Mouse (Mus musculus) bone marrow, adult 2 months (tissue): Measurements from ENCODE around the gene Plekhb2. TPM values are rescaled to one million over a fixed set of nuclear protein-coding genes. Genes with fewer than 3 reads are reported as not detected.

Source experiments
- H3K27ac ChIP-seq: fragments of 200-500 bp; 2 replicates; pipeline ENCODE4 v1.5.1; 2012; ENCODE audit warnings: low read depth, mild to moderate bottlenecking, control low read depth, inconsistent platforms, low read length; ENCODE audit not compliant: control insufficient read depth, poor library complexity, insufficient read depth
- H3K4me1 ChIP-seq: fragments of 200-500 bp; 2 replicates; pipeline ENCODE4 v1.6.1; 2011; ENCODE audit warnings: low read length; ENCODE audit not compliant: control insufficient read depth, insufficient read depth
- H3K4me3 ChIP-seq: fragments of 200-500 bp; replicated peaks from 2 replicates; pipeline ENCODE3; 2011; ENCODE audit warnings: mild to moderate bottlenecking, low read depth, low read length, control low read depth; ENCODE audit not compliant: control insufficient read depth
- CTCF ChIP-seq: fragments of 200-500 bp; IDR thresholded peaks from 2 replicates; pipeline ENCODE4 v1.5.1; 2011; ENCODE audit warnings: low read length, control low read depth; ENCODE audit not compliant: control insufficient read depth, insufficient read depth
- POLR2A ChIP-seq: fragments of 200-500 bp; IDR thresholded peaks from 2 replicates; pipeline ENCODE4 v1.6.1; 2011; ENCODE audit warnings: low read depth, mild to moderate bottlenecking, control low read depth, low read length, borderline replicate concordance; ENCODE audit not compliant: control insufficient read depth
- WGBS: fragments of 180-500 bp; shearing (Covaris S2); methylation state at CpG from one replicate; pipeline ENCODE4 v1.1.7; 2018; 5-methylcytosine and 5-hydroxymethylcytosine counted together
- polyA plus RNA-seq: library from polyadenylated mRNA; stranded (reverse); fragments of >200 nt; gene quantifications from 2 replicates; pipeline ENCODE4 v1.2.4, GENCODE M21; 2011; ENCODE audit warnings: low replicate concordance; ENCODE audit not compliant: missing spikeins, insufficient read depth, insufficient read length

Plekhb2 gene
- polyA plus RNA-seq, 1 experiment, result 57.1 TPM

DNA sequence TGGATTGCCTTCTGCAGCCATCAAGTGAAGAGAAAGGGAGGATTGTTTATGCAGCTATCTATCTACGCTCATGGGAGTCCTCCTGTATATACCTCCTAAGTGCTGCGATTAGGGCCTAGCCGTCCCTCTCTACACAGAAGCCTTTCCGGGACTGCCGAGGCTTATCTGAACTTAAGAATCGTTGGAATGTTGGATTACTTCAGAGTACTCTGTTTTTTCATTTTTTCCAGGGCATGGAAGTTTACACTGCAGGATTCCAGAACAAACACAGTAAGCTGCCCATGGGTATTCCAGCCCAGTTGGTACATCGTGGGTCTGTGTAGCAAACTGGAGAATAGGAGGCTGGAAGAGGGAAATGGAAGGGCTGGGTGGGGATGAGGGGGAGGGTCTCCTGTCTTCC is 14.5 kb downstream of the Plekhb2 start:
- WGBS, result 92% methylated on average over 7 of the region's 7 CpGs
- no peak overlapping the region for H3K4me3 ChIP-seq
- H3K4me1 ChIP-seq, result no peaks in the 10 kb centered on the region
- TF ChIP-seq CTCF (no peak), POLR2A (no peak)
- H3K27ac ChIP-seq, result no peak overlapping the region

DNA sequence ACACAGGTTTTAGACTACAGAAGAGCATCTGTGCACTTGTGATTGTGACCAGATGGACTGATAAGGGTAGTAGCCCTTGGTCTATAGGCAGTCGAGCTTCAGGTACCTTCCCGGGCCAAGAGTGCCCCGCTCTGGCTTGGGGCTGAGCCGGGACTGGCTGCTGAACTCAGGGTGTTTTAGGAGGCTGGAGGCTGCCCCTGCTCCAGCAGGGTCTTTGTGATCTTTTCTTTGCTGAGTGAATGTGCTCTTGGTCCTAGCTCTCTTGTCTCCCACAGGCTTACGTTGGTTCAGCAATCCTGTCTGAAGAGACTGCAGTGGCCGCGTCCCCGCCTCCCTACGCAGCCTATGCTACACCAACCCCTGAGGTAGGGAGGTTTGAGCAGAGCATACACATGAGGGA is 16.1 kb downstream of the Plekhb2 start:
- 90% methylated on average over 9 of the region's 9 CpGs for WGBS
- Histone ChIP-seq H3K4me3 (no peak overlapping the region), H3K4me1 (no peaks in the 10 kb centered on the region), H3K27ac (no peak overlapping the region)
- TF ChIP-seq CTCF (no peak), POLR2A (no peak)

DNA sequence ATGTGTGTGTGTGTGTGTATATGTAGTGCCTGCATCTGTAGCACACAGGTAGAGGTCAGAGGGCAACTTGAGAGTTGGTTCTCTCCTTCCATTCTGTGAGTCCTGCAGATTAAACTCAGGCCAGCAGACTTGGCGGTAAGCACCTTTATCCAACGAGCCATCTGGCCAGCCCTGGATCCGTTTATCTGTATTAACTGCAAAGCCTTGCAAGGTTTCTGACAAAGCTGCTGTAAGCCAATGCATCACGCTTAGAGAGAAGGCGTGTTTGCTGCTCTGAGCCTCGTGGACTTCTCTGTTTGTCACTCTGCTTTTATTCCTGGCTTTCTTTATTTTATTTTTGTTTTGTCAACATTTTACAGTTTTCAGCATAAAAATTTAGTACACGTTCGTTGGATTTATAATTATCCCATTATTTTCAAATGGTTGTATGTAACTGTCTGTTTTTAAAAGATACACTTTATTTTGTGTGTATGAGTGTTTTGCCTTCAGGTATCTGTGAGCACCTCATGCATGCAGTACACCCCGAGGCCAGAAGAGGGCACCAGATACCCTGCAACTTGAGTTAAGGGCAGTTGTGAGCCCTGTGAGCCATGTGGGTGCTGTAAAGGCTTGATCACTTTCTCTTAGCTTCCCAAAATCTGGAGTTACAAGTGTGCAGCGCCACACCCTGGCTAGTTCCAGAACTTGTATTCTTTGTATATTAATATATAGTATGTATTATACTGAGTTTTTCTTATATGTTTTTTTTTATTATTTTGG is 17.2 kb downstream of the Plekhb2 start:
- Histone ChIP-seq H3K4me1 (no peaks in the 10 kb centered on the region), H3K27ac (no peak overlapping the region), H3K4me3 (no peak overlapping the region)
- WGBS, result 46% methylated on average over 10 of the region's 10 CpGs
- TF ChIP-seq POLR2A (no peak), CTCF (peak; percentile 96)

DNA sequence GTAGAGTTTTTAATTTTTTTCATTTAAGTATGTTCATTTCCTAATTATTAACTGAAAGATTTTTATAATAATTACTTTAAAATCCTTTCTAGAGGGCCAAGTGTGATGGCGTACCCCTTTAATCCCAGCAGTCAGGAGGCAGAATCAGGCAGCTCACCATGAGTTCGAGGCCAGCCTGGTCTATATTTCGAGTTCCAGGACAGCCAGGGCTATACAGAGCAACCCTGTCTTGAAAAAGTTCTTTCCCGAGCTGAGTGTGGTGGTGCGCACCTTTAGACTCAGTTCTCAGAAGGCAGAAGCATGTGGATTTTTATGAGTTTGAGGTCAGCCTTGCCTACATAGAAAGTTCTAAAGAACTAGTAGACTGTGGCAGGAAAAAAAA is 17.8 kb downstream of the Plekhb2 start:
- H3K27ac ChIP-seq, result no peak overlapping the region
- no peak overlapping the region for H3K4me3 ChIP-seq
- TF ChIP-seq CTCF, result no peak
- 87% methylated on average over 5 of the region's 5 CpGs for WGBS
- no peaks in the 10 kb centered on the region for H3K4me1 ChIP-seq

DNA sequence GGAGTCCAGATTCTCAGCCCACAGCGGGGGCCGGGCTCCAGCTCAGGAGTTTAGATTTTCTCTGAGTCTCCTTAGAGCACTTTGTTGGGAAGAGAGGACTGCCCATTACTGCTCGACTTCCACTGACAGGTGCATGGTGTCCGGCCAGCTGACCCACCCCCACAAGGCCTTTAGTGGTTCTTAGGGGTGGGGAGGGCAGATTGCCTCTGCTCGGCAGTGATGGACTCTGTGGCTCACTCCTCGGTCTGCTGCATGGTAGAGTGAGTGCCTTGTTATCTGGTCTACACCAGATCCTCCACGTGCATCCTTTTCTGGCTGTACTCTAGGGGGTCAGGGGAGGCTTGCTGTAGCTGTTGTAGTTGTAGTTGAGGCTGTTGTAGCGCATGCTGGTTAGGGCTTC is 18.6 kb downstream of the Plekhb2 start:
- H3K27ac ChIP-seq, result no peak overlapping the region
- no peaks in the 10 kb centered on the region for H3K4me1 ChIP-seq
- no peak overlapping the region for H3K4me3 ChIP-seq
- TF ChIP-seq CTCF (no peak), POLR2A (no peak)
- WGBS, result 81% methylated on average over 8 of the region's 8 CpGs

DNA sequence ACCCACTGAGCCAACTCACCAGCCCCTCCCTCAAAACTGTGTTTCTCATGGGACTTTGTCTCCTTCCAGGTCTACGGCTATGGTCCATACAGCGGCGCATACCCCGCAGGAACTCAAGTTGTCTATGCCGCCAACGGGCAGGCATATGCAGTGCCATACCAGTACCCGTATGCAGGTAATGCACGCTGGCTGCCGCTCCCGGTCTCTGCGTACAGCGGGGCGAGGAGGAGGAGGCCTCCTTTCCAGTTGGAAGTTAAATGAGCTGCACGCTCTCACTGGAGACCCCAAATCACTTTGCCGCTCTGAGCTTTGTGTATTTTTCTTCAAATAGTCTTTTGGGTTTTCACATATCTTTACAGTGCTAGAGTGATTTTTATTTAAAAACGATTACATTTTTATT is 19.5 kb downstream of the Plekhb2 start:
- no peak overlapping the region for H3K27ac ChIP-seq
- H3K4me3 ChIP-seq, result no peak overlapping the region
- H3K4me1 ChIP-seq, result no peaks in the 10 kb centered on the region
- WGBS, result 93% methylated on average over 16 of the region's 16 CpGs
- TF ChIP-seq POLR2A (no peak), CTCF (no peak)

DNA sequence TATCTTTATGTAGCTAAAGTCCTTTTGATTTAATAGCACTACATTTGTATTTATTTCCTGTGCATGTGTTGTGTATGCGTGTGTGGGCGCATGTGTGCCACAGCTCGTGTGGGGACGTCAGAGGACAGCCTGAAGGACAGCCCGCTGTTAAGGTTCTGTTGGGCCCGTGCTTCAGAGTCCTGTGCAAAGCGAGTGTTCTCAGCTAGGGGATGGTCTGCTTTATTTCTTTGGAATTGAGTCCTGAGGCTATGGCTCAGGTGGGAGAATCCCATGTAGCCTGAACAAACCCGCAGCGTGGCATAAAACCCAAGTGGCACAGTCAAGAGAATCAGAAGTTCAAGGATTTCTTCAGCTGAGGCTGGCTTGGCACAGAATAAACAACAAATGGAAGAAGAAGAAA is 21.4 kb downstream of the Plekhb2 start:
- no peak overlapping the region for H3K27ac ChIP-seq

DNA sequence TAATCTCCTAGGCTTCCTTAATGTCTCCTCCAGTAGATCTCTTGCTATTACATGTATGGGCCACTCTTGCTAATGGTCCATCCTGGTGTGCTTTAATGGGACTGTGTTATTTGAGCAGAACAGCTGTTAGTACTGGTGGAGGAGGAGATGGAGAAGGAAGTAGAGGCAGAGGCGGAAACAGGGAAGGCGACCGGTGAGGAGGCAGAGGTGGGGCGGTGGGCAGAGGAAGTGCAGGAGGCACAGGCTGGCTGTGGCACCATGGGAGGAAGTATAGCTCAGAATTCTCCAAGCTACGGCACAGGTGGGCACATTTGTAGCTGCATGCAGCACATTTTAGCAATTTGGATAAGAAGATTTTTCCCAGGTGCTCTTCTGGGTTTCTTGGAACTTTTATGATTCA is 23.8 kb downstream of the Plekhb2 start:
- TF ChIP-seq CTCF (no peak), POLR2A (no peak)
- no peaks in the 10 kb centered on the region for H3K4me1 ChIP-seq
- H3K27ac ChIP-seq, result no peak overlapping the region
- H3K4me3 ChIP-seq, result no peak overlapping the region
- 55% methylated on average over 5 of the region's 5 CpGs for WGBS

More for the DNA sequence above, 21.4 kb downstream of the Plekhb2 start:
- WGBS, result 92% methylated on average over 9 of the region's 9 CpGs
- Histone ChIP-seq H3K4me3 (no peak overlapping the region), H3K4me1 (no peaks in the 10 kb centered on the region)
- TF ChIP-seq CTCF (no peak), POLR2A (no peak)

DNA sequence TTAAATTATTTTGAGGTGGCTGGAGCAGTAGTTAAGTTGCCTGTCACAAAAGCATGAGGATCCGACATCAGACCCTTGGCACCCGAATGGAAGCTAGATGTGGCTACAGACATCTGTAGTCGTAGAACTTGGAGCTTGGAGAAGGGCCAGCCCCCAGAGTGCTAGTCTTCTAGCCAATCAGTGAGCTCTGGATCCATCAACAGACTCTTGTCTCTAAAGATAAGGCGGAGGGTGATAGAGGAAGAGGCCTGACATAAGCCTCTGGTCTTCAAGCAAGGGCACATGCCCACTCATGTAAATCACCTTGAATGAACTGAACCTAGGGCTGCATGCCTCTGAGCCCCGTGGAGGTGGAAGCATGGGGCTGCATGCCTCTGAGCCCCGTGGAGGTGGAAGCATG is 29.8 kb downstream of the Plekhb2 start:
- no peak overlapping the region for H3K4me3 ChIP-seq
- H3K27ac ChIP-seq, result no peak overlapping the region
- TF ChIP-seq CTCF (no peak), POLR2A (no peak)
- 75% methylated on average over 6 of the region's 6 CpGs for WGBS
- H3K4me1 ChIP-seq, result no peaks in the 10 kb centered on the region
